Mouse (Mus musculus) bone marrow macrophage, adult 2 months (primary cell): Measurements from ENCODE around the gene Ing2.

Source experiments
- CTCF ChIP-seq: IDR thresholded peaks from 2 replicates; pipeline ENCODE4 v1.5.1; 2012; ENCODE audit warnings: low read depth, mild to moderate bottlenecking, low read length, moderate library complexity
- POLR2A ChIP-seq: IDR thresholded peaks from 2 replicates; pipeline ENCODE4 v1.6.1; 2012; ENCODE audit warnings: mild to moderate bottlenecking, low read depth, low read length, borderline replicate concordance

- no peak for TF ChIP-seq POLR2A
- no peak for TF ChIP-seq CTCF
These were observed 14.5 kb upstream of the Ing2 start for GRCm38 (mm10) chr8:47689704-47690326.
